Mouse (Mus musculus): ENCODE results near the gene Eef2k. TPM values are rescaled to one million over a fixed set of nuclear protein-coding genes. Genes with fewer than 3 reads are reported as not detected.
"Not testable (repeated sequence)": the region's sequence is repeated elsewhere in the genome, so short reads cannot be mapped to it uniquely, and the experiment has no call there.

Gene Eef2k
- polyA plus RNA-seq, 1 experiment from 2014 or later, result 76.0 TPM

DNA sequence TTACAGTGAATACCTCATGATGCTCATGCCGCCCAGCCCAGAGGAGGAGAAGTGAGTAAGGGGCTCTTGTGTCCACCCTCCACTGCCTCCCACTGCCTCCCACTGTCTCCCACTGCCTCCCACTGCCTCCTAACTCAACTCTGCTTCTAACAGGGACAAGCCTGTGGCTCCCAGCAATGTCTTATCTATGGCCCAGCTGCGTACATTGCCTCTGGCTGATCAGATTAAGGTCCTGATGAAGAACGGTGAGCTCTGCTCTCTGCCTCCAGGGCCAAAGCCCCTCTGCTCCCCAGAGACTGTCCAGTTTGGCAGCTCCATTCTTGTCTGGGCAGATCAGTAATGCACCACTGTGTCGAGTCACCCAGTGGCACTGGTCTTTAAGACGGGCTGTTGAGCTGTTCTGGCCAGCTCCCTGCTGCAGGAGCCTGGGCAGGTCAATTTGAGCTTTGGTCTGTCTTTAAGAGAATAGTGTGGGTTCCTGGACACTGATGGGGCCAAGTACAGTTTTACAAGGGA, 91.1 kb downstream of the Eef2k start:
- ATAC-seq (ENCODE audit: insufficient read depth, low FRiP score), result no peak
- H3K9me3 ChIP-seq (replicated peaks; ENCODE audit: control insufficient read depth, low read length), result no peaks in the 10 kb centered on the region
- H3K36me3 ChIP-seq (ENCODE audit: control insufficient read depth, insufficient read depth, low read length), result peaks cover 41% of the 10 kb centered on the region
- H3K27me3 ChIP-seq (ENCODE audit: control insufficient read depth, insufficient read depth, low read length), result no peaks in the 10 kb centered on the region
- no peak overlapping the region for H3K9ac ChIP-seq (ENCODE audit: low read length)
- H3K4me3 ChIP-seq (replicated peaks; ENCODE audit: low read length), result no peak overlapping the region
- H3K4me2 ChIP-seq (ENCODE audit: low read depth, low read length), result no peak overlapping the region
- H3K4me1 ChIP-seq (ENCODE audit: control insufficient read depth, insufficient read depth, low read length), result no peaks in the 10 kb centered on the region
- 78% methylated on average over 5 of the region's 5 CpGs for WGBS
- no peak overlapping the region for H3K27ac ChIP-seq (ENCODE audit: low read length)

GRCm38 (mm10) chr7:120934716-120935115, 92.1 kb downstream of the Eef2k start:
- Histone ChIP-seq H3K27ac (ENCODE audit: low read length) (no peak overlapping the region), H3K4me2 (ENCODE audit: low read depth, low read length) (no peak overlapping the region), H3K4me1 (ENCODE audit: control insufficient read depth, insufficient read depth, low read length) (no peaks in the 10 kb centered on the region), H3K36me3 (ENCODE audit: control insufficient read depth, insufficient read depth, low read length) (peaks cover 48% of the 10 kb centered on the region), H3K27me3 (ENCODE audit: control insufficient read depth, insufficient read depth, low read length) (no peaks in the 10 kb centered on the region), H3K9ac (ENCODE audit: low read length) (no peak overlapping the region), H3K9me3 (replicated peaks; ENCODE audit: control insufficient read depth, low read length) (no peaks in the 10 kb centered on the region), H3K4me3 (replicated peaks; ENCODE audit: low read length) (no peak overlapping the region)
- WGBS, result 24% methylated on average over 5 of the region's 5 CpGs
- no peak for ATAC-seq (ENCODE audit: insufficient read depth, low FRiP score)

- WGBS, result 71% methylated on average over 4 of the region's 4 CpGs
- Histone ChIP-seq H3K27me3 (ENCODE audit: control insufficient read depth, insufficient read depth, low read length) (no peaks in the 10 kb centered on the region), H3K4me1 (ENCODE audit: control insufficient read depth, insufficient read depth, low read length) (no peaks in the 10 kb centered on the region), H3K27ac (ENCODE audit: low read length) (no peak overlapping the region), H3K9ac (ENCODE audit: low read length) (no peak overlapping the region), H3K4me3 (replicated peaks; ENCODE audit: low read length) (no peak overlapping the region), H3K4me2 (ENCODE audit: low read depth, low read length) (no peak overlapping the region), H3K9me3 (replicated peaks; ENCODE audit: control insufficient read depth, low read length) (no peaks in the 10 kb centered on the region), H3K36me3 (ENCODE audit: control insufficient read depth, insufficient read depth, low read length) (peaks cover 42% of the 10 kb centered on the region)
- no peak for ATAC-seq (ENCODE audit: insufficient read depth, low FRiP score)
Observed at GRCm38 (mm10) chr7:120936522-120936921, 93.9 kb downstream of the Eef2k start.

DNA sequence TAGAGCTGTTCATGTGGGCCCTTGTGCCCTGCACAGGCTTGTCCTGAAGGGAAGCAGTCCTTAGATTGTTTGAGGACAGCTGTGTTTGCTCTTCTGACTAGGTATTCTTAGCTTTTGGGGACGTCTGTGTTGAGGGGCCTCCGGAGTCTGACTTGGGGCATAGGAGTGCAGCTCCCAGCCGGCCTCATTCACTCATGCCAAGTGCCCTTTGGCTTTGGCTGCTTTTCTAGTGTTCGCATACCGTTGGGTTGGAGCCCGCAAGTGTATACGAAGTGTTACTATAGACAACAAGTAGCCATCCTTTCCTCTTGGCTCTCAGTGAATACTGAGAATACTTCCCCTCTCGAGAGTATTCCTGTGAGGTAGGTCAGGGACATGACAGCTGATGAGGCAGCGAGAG, 95.6 kb downstream of the Eef2k start:
- Histone ChIP-seq H3K27ac (ENCODE audit: low read length) (no peak overlapping the region), H3K4me3 (replicated peaks; ENCODE audit: low read length) (no peak overlapping the region), H3K27me3 (ENCODE audit: control insufficient read depth, insufficient read depth, low read length) (no peaks in the 10 kb centered on the region), H3K36me3 (ENCODE audit: control insufficient read depth, insufficient read depth, low read length) (peaks cover 34% of the 10 kb centered on the region), H3K4me2 (ENCODE audit: low read depth, low read length) (no peak overlapping the region), H3K9me3 (replicated peaks; ENCODE audit: control insufficient read depth, low read length) (no peaks in the 10 kb centered on the region), H3K4me1 (ENCODE audit: control insufficient read depth, insufficient read depth, low read length) (no peaks in the 10 kb centered on the region), H3K9ac (ENCODE audit: low read length) (no peak overlapping the region)
- ATAC-seq (ENCODE audit: insufficient read depth, low FRiP score), result no peak
- 72% methylated on average over 9 of the region's 9 CpGs for WGBS

DNA sequence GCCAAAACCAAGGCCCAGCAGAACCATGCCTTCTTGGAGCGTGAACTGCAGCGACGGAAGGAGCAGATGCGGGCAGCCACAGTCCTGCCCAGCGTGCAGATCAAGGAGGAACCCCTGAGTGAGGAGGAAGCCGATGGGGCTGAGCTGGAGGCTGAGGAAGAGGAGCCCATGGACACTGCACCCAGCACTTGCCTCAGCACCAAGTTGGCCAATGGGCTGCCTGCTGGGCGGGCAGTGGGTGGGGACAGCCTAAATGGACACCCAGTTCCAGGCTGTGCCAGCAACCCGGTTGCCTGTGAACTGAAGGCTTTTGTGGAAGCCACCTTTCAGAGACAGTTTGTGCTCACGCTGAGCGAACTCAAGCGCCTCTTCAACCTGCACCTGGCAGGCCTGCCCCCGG, 97.7 kb downstream of the Eef2k start:
- no peaks in the 10 kb centered on the region for H3K9me3 ChIP-seq (replicated peaks; ENCODE audit: control insufficient read depth, low read length)
- H3K27ac ChIP-seq (ENCODE audit: low read length), result no peak overlapping the region
- peaks cover 31% of the 10 kb centered on the region for H3K36me3 ChIP-seq (ENCODE audit: control insufficient read depth, insufficient read depth, low read length)
- no peak overlapping the region for H3K9ac ChIP-seq (ENCODE audit: low read length)
- no peak for ATAC-seq (ENCODE audit: insufficient read depth, low FRiP score)
- 94% methylated on average over 12 of the region's 12 CpGs for WGBS
- no peak overlapping the region for H3K4me3 ChIP-seq (replicated peaks; ENCODE audit: low read length)
- no peaks in the 10 kb centered on the region for H3K27me3 ChIP-seq (ENCODE audit: control insufficient read depth, insufficient read depth, low read length)
- no peak overlapping the region for H3K4me2 ChIP-seq (ENCODE audit: low read depth, low read length)
- no peaks in the 10 kb centered on the region for H3K4me1 ChIP-seq (ENCODE audit: control insufficient read depth, insufficient read depth, low read length)

GRCm38 (mm10) chr7:120941214-120941613, 98.6 kb downstream of the Eef2k start:
- Histone ChIP-seq H3K9me3 (replicated peaks; ENCODE audit: control insufficient read depth, low read length) (no peaks in the 10 kb centered on the region), H3K36me3 (ENCODE audit: control insufficient read depth, insufficient read depth, low read length) (peaks cover 28% of the 10 kb centered on the region), H3K4me1 (ENCODE audit: control insufficient read depth, insufficient read depth, low read length) (no peaks in the 10 kb centered on the region), H3K4me3 (replicated peaks; ENCODE audit: low read length) (no peak overlapping the region), H3K4me2 (ENCODE audit: low read depth, low read length) (no peak overlapping the region), H3K27me3 (ENCODE audit: control insufficient read depth, insufficient read depth, low read length) (no peaks in the 10 kb centered on the region), H3K27ac (ENCODE audit: low read length) (no peak overlapping the region), H3K9ac (ENCODE audit: low read length) (no peak overlapping the region)
- no peak for ATAC-seq (ENCODE audit: insufficient read depth, low FRiP score)
- 90% methylated on average over 6 of the region's 6 CpGs for WGBS

GRCm38 (mm10) chr7:120942506-120942905, 99.9 kb downstream of the Eef2k start:
- no peak for ATAC-seq (ENCODE audit: insufficient read depth, low FRiP score)
- H3K9ac ChIP-seq (ENCODE audit: low read length), result no peak overlapping the region
- H3K27me3 ChIP-seq (ENCODE audit: control insufficient read depth, insufficient read depth, low read length), result no peaks in the 10 kb centered on the region
- H3K9me3 ChIP-seq (replicated peaks; ENCODE audit: control insufficient read depth, low read length), result no peaks in the 10 kb centered on the region
- H3K4me3 ChIP-seq (replicated peaks; ENCODE audit: low read length), result no peak overlapping the region
- H3K36me3 ChIP-seq (ENCODE audit: control insufficient read depth, insufficient read depth, low read length), result peaks cover 20% of the 10 kb centered on the region
- no peak overlapping the region for H3K27ac ChIP-seq (ENCODE audit: low read length)
- no peak overlapping the region for H3K4me2 ChIP-seq (ENCODE audit: low read depth, low read length)
- H3K4me1 ChIP-seq (ENCODE audit: control insufficient read depth, insufficient read depth, low read length), result no peaks in the 10 kb centered on the region
- 70% methylated on average over 1 of the region's 1 CpGs for WGBS

- Histone ChIP-seq H3K4me2 (ENCODE audit: low read depth, low read length) (no peak overlapping the region), H3K36me3 (ENCODE audit: control insufficient read depth, insufficient read depth, low read length) (peaks cover 19% of the 10 kb centered on the region; the same call in 1 of the 2 replicates), H3K27me3 (ENCODE audit: control insufficient read depth, insufficient read depth, low read length) (no peaks in the 10 kb centered on the region), H3K4me3 (replicated peaks; ENCODE audit: low read length) (no peak overlapping the region), H3K9ac (ENCODE audit: low read length) (no peak overlapping the region), H3K9me3 (replicated peaks; ENCODE audit: control insufficient read depth, low read length) (no peaks in the 10 kb centered on the region), H3K4me1 (ENCODE audit: control insufficient read depth, insufficient read depth, low read length) (no peaks in the 10 kb centered on the region), H3K27ac (ENCODE audit: low read length) (no peak overlapping the region)
- WGBS, result 63% methylated on average over 7 of the region's 8 CpGs
- ATAC-seq (ENCODE audit: insufficient read depth, low FRiP score), result no peak
Observed at GRCm38 (mm10) chr7:120943936-120944509, 101.4 kb downstream of the Eef2k start.

GRCm38 (mm10) chr7:120953591-120953990, 111.0 kb downstream of the Eef2k start:
- H3K27ac ChIP-seq (ENCODE audit: low read length); H3K9ac ChIP-seq (ENCODE audit: low read length); ATAC-seq (ENCODE audit: insufficient read depth, low FRiP score); H3K4me3 ChIP-seq (replicated peaks; ENCODE audit: low read length); H3K4me2 ChIP-seq (ENCODE audit: low read depth, low read length); H3K27me3 ChIP-seq (ENCODE audit: control insufficient read depth, insufficient read depth, low read length); H3K9me3 ChIP-seq (replicated peaks; ENCODE audit: control insufficient read depth, low read length); H3K4me1 ChIP-seq (ENCODE audit: control insufficient read depth, insufficient read depth, low read length): not testable (repeated sequence)
- peaks cover 23% of the 10 kb centered on the region for H3K36me3 ChIP-seq (ENCODE audit: control insufficient read depth, insufficient read depth, low read length)
- WGBS, result 82% methylated on average over 7 of the region's 7 CpGs

Measured in stomach, embryonic 16.5 days (tissue).